Mouse (Mus musculus) small intestine, adult 2 months (tissue): ENCODE measurements around the gene Pspn.

ENCODE experiments used
- CTCF ChIP-seq: fragments of 200-500 bp; IDR thresholded peaks from 2 replicates; pipeline ENCODE4 v1.5.1; 2012; ENCODE audit warnings: low read depth, mild to moderate bottlenecking, control low read depth, inconsistent platforms, low read length, moderate library complexity, mixed read lengths; ENCODE audit not compliant: insufficient replicate concordance, insufficient read length; ENCODE audit errors: extremely low read depth
- POLR2A ChIP-seq: fragments of 200-500 bp; IDR thresholded peaks from 2 replicates; pipeline ENCODE4 v1.6.1; 2012; ENCODE audit warnings: low read depth, mild to moderate bottlenecking, control low read depth, inconsistent platforms, low read length, moderate library complexity

GRCm38 (mm10) chr17:57027471-57027870 is 27.7 kb upstream of the Pspn start:
- no peak for TF ChIP-seq CTCF
- no peak for TF ChIP-seq POLR2A
